Mouse (Mus musculus) limb, embryonic 10.5 days (tissue): ENCODE data around the gene Gpr25. TPM values are rescaled to one million over a fixed set of nuclear protein-coding genes. Genes with fewer than 3 reads are reported as not detected.

Source experiments
- DNase-seq: peaks from one replicate; pipeline ENCODE4 v3.0.0-alpha.2; 2017; ENCODE audit warnings: low spot score
- H3K27ac ChIP-seq: fragments of 300-500 bp; sonication (generic); 2 replicates; pipeline ENCODE4 v1.5.1; 2016; ENCODE audit warnings: mild to moderate bottlenecking
- H3K27me3 ChIP-seq: fragments of 300-500 bp; sonication (generic); 2 replicates; pipeline ENCODE4 v1.6.1; 2016; ENCODE audit warnings: low read depth, mild to moderate bottlenecking; ENCODE audit not compliant: poor library complexity, severe bottlenecking
- H3K36me3 ChIP-seq: fragments of 300-500 bp; sonication (generic); 2 replicates; pipeline ENCODE4 v1.6.1; 2016; ENCODE audit warnings: mild to moderate bottlenecking, moderate library complexity
- H3K4me1 ChIP-seq: fragments of 300-500 bp; sonication (generic); 2 replicates; pipeline ENCODE4 v1.6.1; 2016
- H3K4me3 ChIP-seq: fragments of 300-500 bp; sonication (generic); 2 replicates; pipeline ENCODE4 v1.5.1; 2016; ENCODE audit warnings: mild to moderate bottlenecking, moderate library complexity
- H3K9me3 ChIP-seq: fragments of 300-500 bp; sonication (generic); replicated peaks from 2 replicates; pipeline ENCODE4 v1.6.1; 2016; ENCODE audit warnings: mild to moderate bottlenecking
- WGBS: fragments of 180-500 bp; shearing (Covaris S2); methylation state at CpG from one replicate; pipeline ENCODE4 v1.1.7; 2016; 5-methylcytosine and 5-hydroxymethylcytosine counted together
- polyA plus RNA-seq: library from polyadenylated mRNA; unstranded; fragments of >200 nt; fragmentation: Nextera tagmentation; extraction: Ambion mirVana; gene quantifications from 2 replicates; pipeline ENCODE4 v1.2.1, GENCODE M21; 2016

Gpr25 gene
- polyA plus RNA-seq, 1 experiment from 2014 or later = not detected

GRCm38 (mm10) chr1:136231596-136231995 lies 29.1 kb downstream of the Gpr25 start:
- Histone ChIP-seq H3K4me1 (peaks cover 62% of the 10 kb centered on the region), H3K4me3 (peak overlapping the region; percentile 79), H3K27me3 (no peaks in the 10 kb centered on the region), H3K36me3 (peaks cover 20% of the 10 kb centered on the region), H3K9me3 (no peaks in the 10 kb centered on the region), H3K27ac (peak overlapping the region; percentile 95)
- DNase-seq = no peak
- 7% methylated on average over 6 of the region's 6 CpGs for WGBS

- H3K9me3 ChIP-seq = no peaks in the 10 kb centered on the region
- 16% methylated on average over 11 of the region's 11 CpGs for WGBS
- peaks cover 62% of the 10 kb centered on the region for H3K4me1 ChIP-seq
- H3K4me3 ChIP-seq = peak overlapping the region; percentile 79
- H3K36me3 ChIP-seq = peaks cover 34% of the 10 kb centered on the region
- no peaks in the 10 kb centered on the region for H3K27me3 ChIP-seq
- H3K27ac ChIP-seq = peak overlapping the region; percentile 95
- DNase-seq = peak; percentile 50
Observed at GRCm38 (mm10) chr1:136230201-136230600, 30.5 kb downstream of the Gpr25 start.

GRCm38 (mm10) chr1:136229040-136229373 lies 31.7 kb downstream of the Gpr25 start:
- Histone ChIP-seq H3K36me3 (peaks cover 46% of the 10 kb centered on the region), H3K4me1 (peaks cover 54% of the 10 kb centered on the region), H3K4me3 (no peak overlapping the region), H3K9me3 (no peaks in the 10 kb centered on the region), H3K27me3 (no peaks in the 10 kb centered on the region), H3K27ac (peak overlapping the region; percentile 95)
- no peak for DNase-seq
- WGBS = 31% methylated on average over 6 of the region's 6 CpGs

GRCm38 (mm10) chr1:136228328-136229039 lies 32.2 kb downstream of the Gpr25 start:
- Histone ChIP-seq H3K4me3 (no peak overlapping the region), H3K36me3 (peaks cover 51% of the 10 kb centered on the region), H3K9me3 (no peaks in the 10 kb centered on the region), H3K27ac (peak overlapping the region; percentile 95), H3K27me3 (no peaks in the 10 kb centered on the region), H3K4me1 (peaks cover 53% of the 10 kb centered on the region)
- 36% methylated on average over 13 of the region's 13 CpGs for WGBS
- no peak for DNase-seq

- Histone ChIP-seq H3K27me3 (no peaks in the 10 kb centered on the region), H3K27ac (no peak overlapping the region), H3K9me3 (no peaks in the 10 kb centered on the region), H3K36me3 (peaks cover 57% of the 10 kb centered on the region), H3K4me1 (peaks cover 52% of the 10 kb centered on the region), H3K4me3 (no peak overlapping the region)
- WGBS = 84% methylated on average over 4 of the region's 4 CpGs
- DNase-seq = no peak
Observed at GRCm38 (mm10) chr1:136227870-136228269, 32.8 kb downstream of the Gpr25 start.

- no peak for DNase-seq
- Histone ChIP-seq H3K4me3 (no peak overlapping the region), H3K4me1 (peaks cover 40% of the 10 kb centered on the region), H3K36me3 (peaks cover 70% of the 10 kb centered on the region), H3K9me3 (no peaks in the 10 kb centered on the region), H3K27ac (no peak overlapping the region), H3K27me3 (no peaks in the 10 kb centered on the region)
- WGBS = 88% methylated on average over 8 of the region's 8 CpGs
Observed at GRCm38 (mm10) chr1:136226626-136227025, 34.0 kb downstream of the Gpr25 start.

- Histone ChIP-seq H3K27ac (no peak overlapping the region), H3K4me1 (peaks cover 32% of the 10 kb centered on the region), H3K27me3 (no peaks in the 10 kb centered on the region), H3K4me3 (no peak overlapping the region), H3K9me3 (no peaks in the 10 kb centered on the region), H3K36me3 (peaks cover 78% of the 10 kb centered on the region)
- DNase-seq = no peak
- WGBS = 94% methylated on average over 8 of the region's 8 CpGs
Observed at GRCm38 (mm10) chr1:136225846-136226245, 34.8 kb downstream of the Gpr25 start.

- Histone ChIP-seq H3K36me3 (peaks cover 98% of the 10 kb centered on the region), H3K4me3 (no peak overlapping the region), H3K4me1 (peaks cover 12% of the 10 kb centered on the region), H3K27ac (no peak overlapping the region), H3K27me3 (no peaks in the 10 kb centered on the region), H3K9me3 (no peaks in the 10 kb centered on the region)
- 82% methylated on average over 10 of the region's 10 CpGs for WGBS
- no peak for DNase-seq
Observed at GRCm38 (mm10) chr1:136223758-136224342, 36.8 kb downstream of the Gpr25 start.

- H3K27me3 ChIP-seq = no peaks in the 10 kb centered on the region
- DNase-seq = no peak
- H3K9me3 ChIP-seq = no peaks in the 10 kb centered on the region
- H3K36me3 ChIP-seq = peaks cover 100% of the 10 kb centered on the region
- WGBS = 92% methylated on average over 10 of the region's 10 CpGs
- no peak overlapping the region for H3K4me3 ChIP-seq
- H3K4me1 ChIP-seq = no peaks in the 10 kb centered on the region
- H3K27ac ChIP-seq = no peak overlapping the region
Observed at GRCm38 (mm10) chr1:136222386-136222785, 38.3 kb downstream of the Gpr25 start.

GRCm38 (mm10) chr1:136220037-136220871 lies 40.4 kb downstream of the Gpr25 start:
- WGBS = 80% methylated on average over 10 of the region's 10 CpGs
- no peak for DNase-seq

GRCm38 (mm10) chr1:136214304-136214703 lies 46.4 kb downstream of the Gpr25 start:
- Histone ChIP-seq H3K4me3 (no peak overlapping the region), H3K36me3 (peaks cover 68% of the 10 kb centered on the region), H3K4me1 (no peaks in the 10 kb centered on the region), H3K9me3 (no peaks in the 10 kb centered on the region), H3K27ac (no peak overlapping the region), H3K27me3 (no peaks in the 10 kb centered on the region)
- WGBS = 90% methylated on average over 15 of the region's 15 CpGs
- DNase-seq = no peak

More at GRCm38 (mm10) chr1:136220037-136220871, 40.4 kb downstream of the Gpr25 start:
- H3K4me1 ChIP-seq = no peaks in the 10 kb centered on the region
- peaks cover 100% of the 10 kb centered on the region for H3K36me3 ChIP-seq
- no peak overlapping the region for H3K4me3 ChIP-seq
- H3K27ac ChIP-seq = no peak overlapping the region
- H3K27me3 ChIP-seq = no peaks in the 10 kb centered on the region
- H3K9me3 ChIP-seq = no peaks in the 10 kb centered on the region

- Histone ChIP-seq H3K27ac (no peak within 1 kb of the TSS), H3K4me3 (no peak within 1 kb of the TSS), H3K36me3 (peaks cover 55% of the 10 kb centered on the region), H3K4me1 (no peaks in the 10 kb centered on the region), H3K9me3 (no peaks in the 10 kb centered on the region), H3K27me3 (no peaks in the 10 kb centered on the region)
- WGBS = 58% methylated on average over 3 of the region's 3 CpGs
- no peak for DNase-seq
Observed at GRCm38 (mm10) chr1:136212803-136213202, 47.9 kb downstream of the Gpr25 start, which contains the start of gene Mroh3. TSS of gene Mroh3 (minus strand) at chr1:136212828.
